Mouse (Mus musculus) kidney, postnatal 25 days (tissue): Measurements from ENCODE around the gene Olfr781.
"Not testable (repeated sequence)": the region's sequence is repeated elsewhere in the genome, so short reads cannot be mapped to it uniquely, and the experiment has no call there.

Experiments
- DNase-seq, 2 experiments: peaks; one replicate each; pipeline ENCODE4 v3.0.0; 2021; ENCODE audit warnings: mixed read lengths in 2 of 2

The Olfr781 gene

DNA sequence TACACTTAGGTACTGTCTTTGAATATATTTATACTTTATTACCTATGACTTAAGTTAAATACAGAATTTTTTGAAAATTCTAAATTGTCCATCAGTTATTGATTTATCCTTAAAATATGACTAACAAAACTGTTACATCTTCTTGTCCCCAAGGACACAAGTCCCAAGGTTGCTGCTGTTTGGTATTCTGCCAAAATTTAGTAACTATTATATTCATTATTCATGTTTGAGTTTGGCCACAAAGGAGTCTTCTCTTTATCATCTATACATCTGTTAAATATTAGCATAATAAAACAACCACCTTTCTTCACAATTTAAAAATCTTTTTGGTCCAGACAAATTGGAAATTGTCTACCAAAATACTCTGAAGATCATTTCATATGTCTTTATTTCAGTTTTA lies at the start of gene Olfr781:
Gene Olfr781 (plus strand): TSS at position 301 of the 400 bp plus-strand sequence.
- no peak for DNase-seq

DNA sequence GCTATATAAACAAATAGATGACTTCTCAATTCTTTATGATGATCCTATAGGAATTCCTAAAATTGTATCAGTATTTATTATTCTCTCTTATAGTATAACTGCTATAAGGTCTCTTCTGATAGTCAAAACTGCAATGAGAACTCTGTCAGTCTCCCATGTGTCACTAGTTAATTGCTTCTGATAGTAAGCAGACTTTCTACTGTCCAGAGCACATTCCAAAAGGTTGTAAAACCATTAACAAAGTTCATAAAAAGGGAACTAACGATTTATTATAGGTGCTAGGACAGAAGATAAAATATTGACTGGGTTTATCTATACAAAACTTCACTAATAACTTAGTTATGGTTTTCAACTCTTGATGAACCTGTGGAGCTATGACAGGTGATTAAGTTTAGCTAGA lies 15.7 kb upstream of the Olfr781 start:
- not testable (repeated sequence) for DNase-seq

DNA sequence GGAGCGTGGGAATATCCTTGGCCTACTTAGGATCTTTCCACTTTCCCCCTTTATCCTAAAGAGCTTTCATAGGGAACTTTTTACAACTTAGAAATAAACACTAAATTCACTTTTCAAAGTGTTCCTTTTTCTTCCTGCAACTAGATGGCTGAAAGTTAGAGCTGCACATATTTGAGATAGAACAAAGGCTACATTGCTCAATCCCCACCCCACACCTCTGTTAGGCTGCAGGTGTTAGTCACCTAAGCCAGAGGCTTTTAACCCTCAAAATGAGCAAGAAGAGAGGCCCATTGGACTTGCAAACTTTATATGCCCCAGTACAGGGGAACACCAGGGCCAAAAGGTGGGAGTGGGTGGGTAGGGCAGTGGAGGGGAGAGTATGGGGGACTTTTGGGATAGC lies 15.1 kb upstream of the Olfr781 start:
- not testable (repeated sequence) for DNase-seq

- no peak for DNase-seq
Measured at GRCm38 (mm10) chr10:129317817-129318216, 10.8 kb upstream of the Olfr781 start, which contains the start of gene Olfr780. Gene Olfr780, plus strand, starts transcription at chr10:129318117.

GRCm38 (mm10) chr10:129348550-129348949 lies 19.9 kb downstream of the Olfr781 start, which contains the start of gene Olfr782:
Gene Olfr782, plus strand, starts transcription at chr10:129348850.
- DNase-seq, result no peak

- DNase-seq, result not testable (repeated sequence)
Measured at GRCm38 (mm10) chr10:129352475-129352874, 23.8 kb downstream of the Olfr781 start.

GRCm38 (mm10) chr10:129356496-129356895 lies 27.8 kb downstream of the Olfr781 start:
- not testable (repeated sequence) for DNase-seq

- no peak for DNase-seq
Measured at GRCm38 (mm10) chr10:129357307-129357706, 28.7 kb downstream of the Olfr781 start.

DNA sequence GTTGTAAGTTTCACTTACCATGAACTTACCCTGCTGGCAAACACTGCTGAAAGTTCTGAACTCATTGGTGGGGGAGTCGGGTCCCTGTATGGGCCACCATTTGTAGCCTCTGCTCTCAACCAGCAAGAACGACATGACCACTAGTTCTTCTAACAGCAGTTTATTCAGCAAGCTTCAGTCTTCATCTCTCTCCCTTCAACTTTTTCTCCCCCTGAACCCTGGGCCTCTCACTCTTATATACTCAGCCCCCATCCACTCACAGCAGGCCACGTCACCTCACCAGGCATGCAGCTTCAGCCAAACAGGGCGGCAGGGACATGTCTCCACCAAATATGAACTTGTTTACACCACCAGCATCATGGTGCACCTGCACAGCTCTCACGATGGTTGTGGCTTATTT lies 45.4 kb downstream of the Olfr781 start:
- DNase-seq, result not testable (repeated sequence)
